Mouse (Mus musculus): Measurements from ENCODE around the gene Tmem104.
A peak's percentile ranks its signal among the peaks of the same experiment; 100 is the strongest.

Gene Tmem104

DNA sequence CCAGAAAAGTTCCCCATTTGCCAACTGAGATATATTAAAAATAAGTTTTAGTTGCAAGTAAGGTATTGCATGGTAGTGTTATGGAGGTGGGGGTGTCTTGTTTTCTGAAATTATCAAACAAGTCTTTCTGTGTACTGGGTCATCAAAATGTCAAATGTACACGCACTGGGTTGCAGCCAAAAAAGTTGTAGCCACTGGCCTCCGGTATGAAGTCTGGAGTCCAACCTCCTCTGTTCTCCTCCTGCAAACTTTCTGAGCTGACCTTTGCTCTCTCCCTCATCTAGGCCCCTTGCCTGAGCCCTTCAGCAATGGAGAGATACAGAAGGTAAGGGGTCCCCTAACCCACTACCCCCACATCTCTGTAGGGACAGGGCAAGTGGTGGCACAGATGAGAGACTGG lies 8.5 kb upstream of the Tmem104 start:
- Histone ChIP-seq H3K36me3 (ENCODE audit: control insufficient read depth, insufficient read depth, low read length, poor library complexity, severe bottlenecking) (peaks cover 14% of the 10 kb centered on the region), H3K27me3 (ENCODE audit: control insufficient read depth, insufficient read depth, low read length, poor library complexity, severe bottlenecking) (no peaks in the 10 kb centered on the region)
- no peak for DNase-seq (ENCODE audit: low read depth, low spot score)

- Histone ChIP-seq H3K27me3 (ENCODE audit: control insufficient read depth, insufficient read depth, low read length, poor library complexity, severe bottlenecking) (no peaks in the 10 kb centered on the region), H3K36me3 (ENCODE audit: control insufficient read depth, insufficient read depth, low read length, poor library complexity, severe bottlenecking) (peaks cover 14% of the 10 kb centered on the region)
- no peak for DNase-seq (ENCODE audit: low read depth, low spot score)
Measured at GRCm38 (mm10) chr11:115179191-115179590, 8.1 kb upstream of the Tmem104 start.

- DNase-seq (ENCODE audit: low read depth, low spot score) = no peak
- Histone ChIP-seq H3K36me3 (ENCODE audit: control insufficient read depth, insufficient read depth, low read length, poor library complexity, severe bottlenecking) (peaks cover 14% of the 10 kb centered on the region), H3K27me3 (ENCODE audit: control insufficient read depth, insufficient read depth, low read length, poor library complexity, severe bottlenecking) (no peaks in the 10 kb centered on the region)
Measured at GRCm38 (mm10) chr11:115179881-115180280, 7.4 kb upstream of the Tmem104 start.

- Histone ChIP-seq H3K27me3 (ENCODE audit: control insufficient read depth, insufficient read depth, low read length, poor library complexity, severe bottlenecking) (no peaks in the 10 kb centered on the region), H3K36me3 (ENCODE audit: control insufficient read depth, insufficient read depth, low read length, poor library complexity, severe bottlenecking) (peaks cover 5% of the 10 kb centered on the region)
- DNase-seq (ENCODE audit: low read depth, low spot score) = peak; percentile 88
Measured at GRCm38 (mm10) chr11:115181913-115182638, 5.2 kb upstream of the Tmem104 start.

DNA sequence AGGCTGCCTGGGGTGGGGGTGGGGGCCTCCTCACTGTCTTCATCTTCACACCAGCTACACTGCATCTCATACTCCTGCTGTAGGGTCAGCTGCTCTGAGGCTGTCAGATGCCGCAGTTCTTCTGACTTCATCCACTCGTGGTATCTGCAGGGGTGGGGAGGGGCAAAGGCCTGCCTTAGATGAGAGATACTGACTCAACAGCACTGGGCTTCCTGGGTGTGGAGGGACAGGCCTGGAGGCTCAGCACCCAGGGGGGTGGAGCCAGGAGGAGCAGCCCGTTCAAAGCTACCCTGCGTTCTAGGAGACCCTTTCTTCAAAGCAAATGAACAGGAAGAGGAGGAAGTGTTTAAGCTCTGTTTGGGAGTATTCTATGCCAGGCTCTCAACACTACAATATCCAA lies 2.3 kb upstream of the Tmem104 start:
- no peak for DNase-seq (ENCODE audit: low read depth, low spot score)

DNA sequence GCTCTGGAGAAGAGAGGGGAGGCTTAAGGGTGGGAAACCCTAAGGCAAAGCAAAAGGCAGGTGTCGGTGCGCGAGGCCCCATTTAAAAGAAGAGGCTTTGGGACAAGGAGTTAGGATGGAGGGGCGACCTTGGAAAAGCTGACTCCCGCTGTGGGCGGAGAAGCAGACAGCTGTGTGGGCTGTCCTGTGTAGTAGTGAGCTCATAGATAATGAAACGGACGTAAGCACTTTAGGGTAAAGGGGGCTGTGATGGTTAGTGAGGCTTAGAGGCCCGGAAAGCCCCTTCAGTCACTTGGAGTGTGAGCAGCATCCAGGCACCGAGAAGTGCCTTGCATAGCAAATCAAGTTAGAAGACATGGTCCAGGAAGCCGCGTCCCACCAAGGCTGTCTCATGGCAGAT lies 406 bp downstream of the Tmem104 start, which contains the start of gene Nat9:
Nat9 (minus strand) TSS at position 167 of the 400 bp plus-strand sequence.
- DNase-seq (ENCODE audit: low read depth, low spot score) = peak; percentile 67
- no peaks in the 10 kb centered on the region for H3K27me3 ChIP-seq (ENCODE audit: control insufficient read depth, insufficient read depth, low read length, poor library complexity, severe bottlenecking)
- H3K36me3 ChIP-seq (ENCODE audit: control insufficient read depth, insufficient read depth, low read length, poor library complexity, severe bottlenecking) = no peaks in the 10 kb centered on the region; the same call in 1 of the 2 replicates

More for the DNA sequence above, 2.3 kb upstream of the Tmem104 start:
- Histone ChIP-seq H3K27me3 (ENCODE audit: control insufficient read depth, insufficient read depth, low read length, poor library complexity, severe bottlenecking) (no peaks in the 10 kb centered on the region), H3K36me3 (ENCODE audit: control insufficient read depth, insufficient read depth, low read length, poor library complexity, severe bottlenecking) (no peaks in the 10 kb centered on the region; the same call in none of the 2 replicates)

DNA sequence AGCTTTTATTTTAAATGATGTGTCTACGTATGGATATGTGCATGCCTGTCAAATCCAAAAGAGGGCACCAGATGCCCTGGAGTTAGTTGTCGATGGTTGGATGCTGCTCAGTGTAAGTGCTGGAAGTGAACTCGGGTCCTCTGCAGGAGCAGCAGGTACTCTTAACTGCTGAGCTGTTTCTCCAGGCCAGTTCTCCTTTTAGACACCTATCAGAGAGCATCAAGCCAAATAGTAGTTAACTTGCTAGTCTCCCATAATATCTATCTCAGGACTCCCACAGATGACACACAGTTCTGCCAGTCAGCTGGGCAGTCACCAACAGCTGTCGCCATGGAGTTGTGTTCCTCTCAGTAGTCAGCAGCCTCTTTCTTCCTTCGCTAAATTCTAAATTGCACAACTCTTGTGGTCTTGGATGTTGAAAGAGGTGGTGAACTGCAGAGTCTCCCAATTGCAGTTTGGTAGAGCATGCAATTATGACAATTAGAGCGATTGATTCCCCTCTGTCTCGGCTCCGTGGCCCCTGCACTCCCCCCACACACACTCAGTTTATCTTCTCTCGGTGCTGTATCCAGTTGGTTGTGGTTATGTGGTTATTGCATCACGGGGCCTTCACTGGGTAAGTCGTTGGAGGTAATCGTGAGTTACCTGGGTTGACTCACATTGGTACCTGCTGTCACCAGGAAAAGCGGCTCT lies 1.4 kb downstream of the Tmem104 start:
- no peaks in the 10 kb centered on the region; the same call in 1 of the 2 replicates for H3K36me3 ChIP-seq (ENCODE audit: control insufficient read depth, insufficient read depth, low read length, poor library complexity, severe bottlenecking)
- no peak for DNase-seq (ENCODE audit: low read depth, low spot score)
- no peaks in the 10 kb centered on the region for H3K27me3 ChIP-seq (ENCODE audit: control insufficient read depth, insufficient read depth, low read length, poor library complexity, severe bottlenecking)

GRCm38 (mm10) chr11:115189304-115189703 lies 2.0 kb downstream of the Tmem104 start:
- no peak for DNase-seq (ENCODE audit: low read depth, low spot score)
- H3K36me3 ChIP-seq (ENCODE audit: control insufficient read depth, insufficient read depth, low read length, poor library complexity, severe bottlenecking) = no peaks in the 10 kb centered on the region

GRCm38 (mm10) chr11:115192180-115192579 lies 4.9 kb downstream of the Tmem104 start:
- Histone ChIP-seq H3K36me3 (ENCODE audit: control insufficient read depth, insufficient read depth, low read length, poor library complexity, severe bottlenecking) (no peaks in the 10 kb centered on the region), H3K27me3 (ENCODE audit: control insufficient read depth, insufficient read depth, low read length, poor library complexity, severe bottlenecking) (no peaks in the 10 kb centered on the region)
- DNase-seq (ENCODE audit: low read depth, low spot score) = peak; percentile 11

More at GRCm38 (mm10) chr11:115189304-115189703, 2.0 kb downstream of the Tmem104 start:
- no peaks in the 10 kb centered on the region for H3K27me3 ChIP-seq (ENCODE audit: control insufficient read depth, insufficient read depth, low read length, poor library complexity, severe bottlenecking)

DNA sequence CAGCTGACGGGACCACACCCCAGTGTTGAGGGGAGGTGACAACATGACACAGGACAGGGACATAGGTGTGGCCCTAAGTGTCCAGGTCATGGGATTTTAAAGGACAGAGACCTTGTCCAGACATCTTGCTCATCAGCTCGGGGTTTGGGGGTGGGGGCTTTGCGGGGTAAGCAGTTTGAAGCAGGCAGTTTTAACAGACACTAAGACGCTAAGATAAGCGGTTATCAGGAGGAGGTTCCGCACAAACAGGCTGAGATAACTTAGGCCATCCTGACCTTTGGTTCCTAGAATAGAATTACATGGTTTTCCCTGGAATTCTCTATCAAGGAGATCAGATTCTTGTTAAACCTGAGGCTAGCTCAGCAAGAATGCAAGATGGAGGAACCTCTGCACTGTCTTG lies 7.4 kb downstream of the Tmem104 start:
- H3K36me3 ChIP-seq (ENCODE audit: control insufficient read depth, insufficient read depth, low read length, poor library complexity, severe bottlenecking) = 0 out of 2 replicates have a peak, but pooled peaks cover 3% of the 10 kb centered on the region
- DNase-seq (ENCODE audit: low read depth, low spot score) = no peak
- H3K27me3 ChIP-seq (ENCODE audit: control insufficient read depth, insufficient read depth, low read length, poor library complexity, severe bottlenecking) = no peaks in the 10 kb centered on the region

- no peaks in the 10 kb centered on the region for H3K27me3 ChIP-seq (ENCODE audit: control insufficient read depth, insufficient read depth, low read length, poor library complexity, severe bottlenecking)
Measured at GRCm38 (mm10) chr11:115195933-115196332, 8.6 kb downstream of the Tmem104 start.

DNA sequence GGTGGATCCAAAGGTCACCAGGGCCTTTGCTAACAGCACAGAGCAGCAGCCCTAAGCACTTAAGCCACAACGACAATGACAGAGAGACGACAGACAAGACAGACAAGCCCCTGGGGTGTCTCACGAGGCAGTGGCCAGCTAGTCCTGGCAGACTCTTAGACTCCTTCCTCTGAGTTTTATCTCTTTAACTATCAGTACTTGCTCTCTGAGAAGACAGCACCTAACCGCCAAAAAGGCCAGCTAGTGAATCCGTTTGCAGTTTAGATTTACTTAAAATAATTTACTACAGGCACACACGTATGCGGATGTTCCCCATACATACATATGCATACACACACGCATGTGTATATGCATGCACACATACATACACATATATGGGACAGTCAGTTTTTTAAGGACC lies 10.3 kb downstream of the Tmem104 start:
- no peak for DNase-seq (ENCODE audit: low read depth, low spot score)
- peaks cover 6% of the 10 kb centered on the region for H3K36me3 ChIP-seq (ENCODE audit: control insufficient read depth, insufficient read depth, low read length, poor library complexity, severe bottlenecking)

More at GRCm38 (mm10) chr11:115195933-115196332, 8.6 kb downstream of the Tmem104 start:
- DNase-seq (ENCODE audit: low read depth, low spot score) = no peak
- peaks cover 3% of the 10 kb centered on the region; the same call in 1 of the 2 replicates for H3K36me3 ChIP-seq (ENCODE audit: control insufficient read depth, insufficient read depth, low read length, poor library complexity, severe bottlenecking)

DNA sequence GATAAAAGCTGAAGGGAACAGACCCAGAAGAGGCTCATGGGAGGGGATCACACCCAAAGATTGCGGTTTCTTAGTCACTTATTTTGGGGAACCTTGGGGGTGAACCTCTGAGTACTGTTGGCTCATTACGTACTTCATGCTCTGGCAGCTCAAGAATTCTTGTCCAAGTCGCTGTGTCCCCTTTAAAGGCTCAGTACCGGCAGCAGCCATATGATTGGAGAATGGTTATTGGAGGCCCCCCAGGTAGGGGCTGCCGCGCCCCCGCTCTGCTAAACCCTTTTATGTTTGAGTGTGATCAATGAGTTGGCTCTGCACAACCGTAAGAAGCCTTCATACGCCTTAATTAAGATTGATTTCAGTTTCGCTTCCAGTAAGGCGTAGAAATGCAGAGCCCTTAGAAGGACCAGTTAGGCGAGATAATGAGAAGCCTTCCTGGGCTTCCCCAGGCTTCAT lies 11.7 kb downstream of the Tmem104 start:
- no peaks in the 10 kb centered on the region for H3K27me3 ChIP-seq (ENCODE audit: control insufficient read depth, insufficient read depth, low read length, poor library complexity, severe bottlenecking)
- DNase-seq (ENCODE audit: low read depth, low spot score) = no peak
- H3K36me3 ChIP-seq (ENCODE audit: control insufficient read depth, insufficient read depth, low read length, poor library complexity, severe bottlenecking) = peaks cover 6% of the 10 kb centered on the region

More for the DNA sequence above, 10.3 kb downstream of the Tmem104 start:
- no peaks in the 10 kb centered on the region for H3K27me3 ChIP-seq (ENCODE audit: control insufficient read depth, insufficient read depth, low read length, poor library complexity, severe bottlenecking)

- H3K27me3 ChIP-seq (ENCODE audit: control insufficient read depth, insufficient read depth, low read length, poor library complexity, severe bottlenecking) = no peaks in the 10 kb centered on the region
- peaks cover 6% of the 10 kb centered on the region for H3K36me3 ChIP-seq (ENCODE audit: control insufficient read depth, insufficient read depth, low read length, poor library complexity, severe bottlenecking)
- no peak for DNase-seq (ENCODE audit: low read depth, low spot score)
Measured at GRCm38 (mm10) chr11:115200520-115200919, 13.2 kb downstream of the Tmem104 start.

DNA sequence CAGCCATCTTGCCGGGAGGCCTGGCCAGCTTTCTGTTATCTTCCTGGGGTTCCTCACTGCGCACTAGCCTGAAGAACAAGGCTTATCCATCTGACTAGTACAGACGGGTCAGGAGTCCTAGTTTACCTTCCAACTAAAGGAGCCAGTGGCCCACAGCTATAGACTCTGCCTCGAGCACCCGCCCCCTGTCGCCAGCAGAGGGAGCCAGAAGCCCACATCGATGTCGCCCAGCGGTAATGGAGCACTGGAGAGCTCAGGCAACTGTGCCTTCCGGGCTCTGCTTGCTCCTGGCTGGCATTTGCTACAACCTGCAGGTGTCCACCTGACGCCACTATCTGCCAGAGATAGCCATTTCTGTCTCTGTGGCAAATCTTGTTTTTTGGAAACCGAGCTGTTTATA lies 15.0 kb downstream of the Tmem104 start:
- peak; percentile 80 for DNase-seq (ENCODE audit: low read depth, low spot score)
- no peaks in the 10 kb centered on the region for H3K27me3 ChIP-seq (ENCODE audit: control insufficient read depth, insufficient read depth, low read length, poor library complexity, severe bottlenecking)
- peaks cover 8% of the 10 kb centered on the region for H3K36me3 ChIP-seq (ENCODE audit: control insufficient read depth, insufficient read depth, low read length, poor library complexity, severe bottlenecking)

Data from splenic B cell, adult 2 months (primary cell).